Mouse (Mus musculus): Measurements from ENCODE around the gene Gm20708. TPM values are rescaled to one million over a fixed set of nuclear protein-coding genes. Genes with fewer than 3 reads are reported as not detected.
A peak's percentile ranks its signal among the peaks of the same experiment; 100 is the strongest.

Gene Gm20708
- polyA plus RNA-seq, 1 experiment, result 2.1 TPM

DNA sequence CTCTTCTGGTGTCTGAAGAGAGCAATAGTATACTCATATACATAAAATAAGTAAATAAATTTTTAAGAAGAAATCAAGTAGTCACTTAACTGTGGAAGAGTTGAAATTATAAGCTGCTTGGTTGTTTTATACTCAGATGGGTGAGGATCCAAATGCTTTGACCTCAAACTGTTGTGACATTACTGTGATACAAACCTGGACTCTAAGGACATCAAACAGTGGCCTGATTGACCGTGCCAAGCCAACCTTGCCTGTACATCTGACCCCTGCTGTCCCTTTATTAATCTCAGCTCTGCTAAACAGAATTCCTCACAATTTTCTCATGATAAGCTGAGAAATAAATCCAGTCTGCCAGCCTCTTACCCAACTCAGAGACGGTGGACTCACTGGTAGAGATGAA is 36.2 kb downstream of the Gm20708 start:
- TF ChIP-seq CTCF (IDR thresholded peaks at IDR 0.05; ENCODE audit: low read depth, low read length) (no peak), EP300 (IDR thresholded peaks at IDR 0.05; ENCODE audit: insufficient read depth, low read depth, low read length) (no peak), POLR2A (IDR thresholded peaks at IDR 0.05; ENCODE audit: insufficient read depth, low read length) (no peak)
- Histone ChIP-seq H3K4me3 (ENCODE audit: low read depth, low read length) (no peak overlapping the region), H3K27me3 (ENCODE audit: control insufficient read depth, insufficient read depth, low read length, poor library complexity, severe bottlenecking) (no peaks in the 10 kb centered on the region), H3K9me3 (replicated peaks; ENCODE audit: control insufficient read depth, insufficient read depth, low read length, poor library complexity, severe bottlenecking) (no peaks in the 10 kb centered on the region), H3K36me3 (ENCODE audit: control insufficient read depth, insufficient read depth, low read length, poor library complexity, severe bottlenecking) (no peaks in the 10 kb centered on the region), H3K4me1 (ENCODE audit: control insufficient read depth, insufficient read depth, low read length) (peaks cover 2% of the 10 kb centered on the region), H3K9ac (ENCODE audit: low read depth, poor library complexity, severe bottlenecking) (no peak overlapping the region), H3K27ac (ENCODE audit: insufficient read depth, low read length) (no peak overlapping the region)

- TF ChIP-seq EP300 (IDR thresholded peaks at IDR 0.05; ENCODE audit: insufficient read depth, low read depth, low read length), result no peak
- TF ChIP-seq POLR2A (IDR thresholded peaks at IDR 0.05; ENCODE audit: insufficient read depth, low read length), result no peak
- no peak for TF ChIP-seq CTCF (IDR thresholded peaks at IDR 0.05; ENCODE audit: low read depth, low read length)
- Histone ChIP-seq H3K36me3 (ENCODE audit: control insufficient read depth, insufficient read depth, low read length, poor library complexity, severe bottlenecking) (peaks cover 4% of the 10 kb centered on the region; the same call in 1 of the 2 replicates), H3K4me3 (ENCODE audit: low read depth, low read length) (no peak overlapping the region), H3K27ac (ENCODE audit: insufficient read depth, low read length) (peak overlapping the region; percentile 28; the same call in 1 of the 2 replicates), H3K9me3 (replicated peaks; ENCODE audit: control insufficient read depth, insufficient read depth, low read length, poor library complexity, severe bottlenecking) (no peaks in the 10 kb centered on the region), H3K27me3 (ENCODE audit: control insufficient read depth, insufficient read depth, low read length, poor library complexity, severe bottlenecking) (no peaks in the 10 kb centered on the region), H3K9ac (ENCODE audit: low read depth, poor library complexity, severe bottlenecking) (no peak overlapping the region), H3K4me1 (ENCODE audit: control insufficient read depth, insufficient read depth, low read length) (no peaks in the 10 kb centered on the region)
Observed at GRCm38 (mm10) chr11:117846640-117847039, 37.2 kb downstream of the Gm20708 start.

DNA sequence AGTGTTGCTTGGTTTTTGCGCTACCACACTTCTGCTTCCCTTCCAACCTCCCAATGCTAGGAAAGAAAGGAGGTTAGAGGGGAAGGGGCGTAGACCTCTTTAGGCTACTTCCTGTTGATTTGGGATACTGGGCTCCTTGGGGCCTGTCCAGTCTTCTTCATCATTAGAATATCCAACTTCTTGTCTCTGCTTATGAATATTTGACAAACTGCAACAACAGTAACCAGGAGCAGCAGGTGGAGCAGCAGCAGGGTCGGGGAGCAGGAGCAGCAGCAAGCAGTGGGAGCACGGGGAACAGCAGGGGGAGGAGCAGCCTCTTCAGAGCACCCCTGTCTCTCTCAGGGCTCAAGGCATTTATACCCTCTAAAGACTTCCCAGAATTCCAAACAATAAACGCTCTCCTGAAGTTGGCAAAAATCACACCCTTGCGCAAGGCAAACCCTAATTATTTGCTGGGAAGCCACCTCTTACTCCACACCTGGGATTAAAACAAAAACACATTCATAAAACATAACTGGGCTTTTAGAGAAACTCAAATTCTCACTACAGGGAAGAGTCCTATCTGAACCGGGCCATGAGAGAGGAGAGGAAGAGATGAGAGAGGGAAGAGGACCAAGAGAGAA is 38.2 kb downstream of the Gm20708 start:
- Histone ChIP-seq H3K27ac (ENCODE audit: insufficient read depth, low read length) (peak overlapping the region; percentile 86), H3K9ac (ENCODE audit: low read depth, poor library complexity, severe bottlenecking) (peak overlapping the region; percentile 83), H3K36me3 (ENCODE audit: control insufficient read depth, insufficient read depth, low read length, poor library complexity, severe bottlenecking) (peaks cover 8% of the 10 kb centered on the region), H3K4me1 (ENCODE audit: control insufficient read depth, insufficient read depth, low read length) (no peaks in the 10 kb centered on the region), H3K27me3 (ENCODE audit: control insufficient read depth, insufficient read depth, low read length, poor library complexity, severe bottlenecking) (no peaks in the 10 kb centered on the region), H3K9me3 (replicated peaks; ENCODE audit: control insufficient read depth, insufficient read depth, low read length, poor library complexity, severe bottlenecking) (no peaks in the 10 kb centered on the region), H3K4me3 (ENCODE audit: low read depth, low read length) (peak overlapping the region; percentile 92)
- TF ChIP-seq POLR2A (IDR thresholded peaks at IDR 0.05; ENCODE audit: insufficient read depth, low read length), result no peak

- no peaks in the 10 kb centered on the region for H3K27me3 ChIP-seq (ENCODE audit: control insufficient read depth, insufficient read depth, low read length, poor library complexity, severe bottlenecking)
- no peaks in the 10 kb centered on the region for H3K4me1 ChIP-seq (ENCODE audit: control insufficient read depth, insufficient read depth, low read length)
- H3K4me3 ChIP-seq (ENCODE audit: low read depth, low read length), result peak overlapping the region; percentile 92
- peak overlapping the region; percentile 83 for H3K9ac ChIP-seq (ENCODE audit: low read depth, poor library complexity, severe bottlenecking)
- H3K9me3 ChIP-seq (replicated peaks; ENCODE audit: control insufficient read depth, insufficient read depth, low read length, poor library complexity, severe bottlenecking), result no peaks in the 10 kb centered on the region
- TF ChIP-seq POLR2A (IDR thresholded peaks at IDR 0.05; ENCODE audit: insufficient read depth, low read length), result no peak
- TF ChIP-seq EP300 (IDR thresholded peaks at IDR 0.05; ENCODE audit: insufficient read depth, low read depth, low read length), result no peak
- TF ChIP-seq CTCF (IDR thresholded peaks at IDR 0.05; ENCODE audit: low read depth, low read length), result no peak
- peak overlapping the region; percentile 86 for H3K27ac ChIP-seq (ENCODE audit: insufficient read depth, low read length)
- peaks cover 15% of the 10 kb centered on the region for H3K36me3 ChIP-seq (ENCODE audit: control insufficient read depth, insufficient read depth, low read length, poor library complexity, severe bottlenecking)
Observed at GRCm38 (mm10) chr11:117848271-117848984, 39.0 kb downstream of the Gm20708 start.

DNA sequence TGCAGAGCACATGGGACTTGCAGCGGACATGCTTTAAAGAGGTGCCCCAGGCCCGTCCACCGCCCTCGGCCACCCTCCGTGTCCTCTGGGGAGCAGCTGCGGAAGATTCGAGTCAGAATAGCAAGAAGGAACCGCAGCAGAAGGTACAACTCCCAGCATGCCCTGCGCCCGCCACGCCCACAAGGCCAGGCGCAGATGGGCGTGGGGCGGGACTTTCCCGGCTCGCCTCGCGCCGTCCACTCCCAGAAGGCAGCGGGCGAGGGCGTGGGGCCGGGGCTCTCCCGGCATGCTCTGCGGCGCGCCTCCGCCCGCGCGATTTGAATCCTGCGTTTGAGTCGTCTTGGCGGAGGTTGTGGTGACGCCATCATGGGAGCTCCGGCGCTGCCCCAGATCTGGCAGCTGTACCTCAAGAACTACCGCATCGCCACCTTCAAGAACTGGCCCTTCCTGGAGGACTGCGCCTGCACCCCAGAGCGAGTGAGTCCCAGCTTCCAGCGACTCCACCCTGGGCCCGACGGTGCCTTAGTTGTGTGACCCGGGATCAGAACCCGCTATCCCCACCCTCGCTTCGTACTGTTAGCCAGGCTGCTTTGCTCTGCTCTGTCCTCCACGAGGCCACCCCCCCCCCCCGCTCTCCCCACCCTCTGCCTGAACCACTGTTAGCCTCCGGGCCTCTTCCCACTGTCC is 39.7 kb downstream of the Gm20708 start, which contains the start of gene Birc5:
Gene Birc5, plus strand, starts transcription at position 267 of the 687 bp plus-strand sequence.
- TF ChIP-seq CTCF (IDR thresholded peaks at IDR 0.05; ENCODE audit: low read depth, low read length) (no peak), POLR2A (IDR thresholded peaks at IDR 0.05; ENCODE audit: insufficient read depth, low read length) (peak; percentile 78), EP300 (IDR thresholded peaks at IDR 0.05; ENCODE audit: insufficient read depth, low read depth, low read length) (peak; percentile 28; the same call in 1 of the 2 replicates)
- Histone ChIP-seq H3K9me3 (replicated peaks; ENCODE audit: control insufficient read depth, insufficient read depth, low read length, poor library complexity, severe bottlenecking) (no peaks in the 10 kb centered on the region), H3K4me1 (ENCODE audit: control insufficient read depth, insufficient read depth, low read length) (no peaks in the 10 kb centered on the region), H3K4me3 (ENCODE audit: low read depth, low read length) (peak within 1 kb of the TSS; percentile 94), H3K36me3 (ENCODE audit: control insufficient read depth, insufficient read depth, low read length, poor library complexity, severe bottlenecking) (peaks cover 21% of the 10 kb centered on the region), H3K9ac (ENCODE audit: low read depth, poor library complexity, severe bottlenecking) (peak within 1 kb of the TSS; percentile 91), H3K27ac (ENCODE audit: insufficient read depth, low read length) (peak within 1 kb of the TSS; percentile 86), H3K27me3 (ENCODE audit: control insufficient read depth, insufficient read depth, low read length, poor library complexity, severe bottlenecking) (no peaks in the 10 kb centered on the region)

Measured in ES-Bruce4 (cell line).